Mouse (Mus musculus) brain, embryonic 14.5 days (tissue): Measurements from ENCODE around the gene 3110082I17Rik.

ENCODE experiments used
- CTCF ChIP-seq: fragments of 200-500 bp; IDR thresholded peaks from 2 replicates; pipeline ENCODE4 v1.5.1; 2012; ENCODE audit warnings: inconsistent platforms, mild to moderate bottlenecking, moderate library complexity, borderline replicate concordance; ENCODE audit not compliant: insufficient read depth, insufficient read length; ENCODE audit errors: extremely low read depth
- POLR2A ChIP-seq: fragments of 200-500 bp; IDR thresholded peaks from 2 replicates; pipeline ENCODE4 v1.6.1; 2012; ENCODE audit warnings: mild to moderate bottlenecking, inconsistent platforms, borderline replicate concordance; ENCODE audit not compliant: poor library complexity, insufficient read depth, insufficient read length, severe bottlenecking; ENCODE audit errors: extremely low read depth

DNA sequence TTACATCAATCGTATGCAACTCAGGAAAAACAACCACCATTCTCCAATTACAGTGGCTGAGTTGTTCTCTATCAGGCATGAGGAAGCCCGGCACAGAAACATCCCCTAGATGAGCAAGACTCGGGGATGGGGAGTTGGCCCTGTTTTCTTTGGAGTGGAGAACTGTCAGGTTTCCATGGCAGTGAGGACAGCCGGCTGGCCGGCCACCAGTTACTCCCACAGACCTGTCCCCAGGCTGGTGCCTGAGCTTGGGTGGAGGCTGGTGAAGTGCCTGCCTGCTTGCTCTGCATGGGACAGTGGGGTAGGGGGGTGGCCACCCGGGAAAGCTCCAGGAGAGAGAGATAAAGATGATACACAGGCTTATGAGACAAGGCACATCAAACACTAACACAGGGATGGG is 12.3 kb downstream of the 3110082I17Rik start:
- TF ChIP-seq CTCF (no peak), POLR2A (no peak)
